Mouse (Mus musculus) small intestine, adult 2 months (tissue): Measurements from ENCODE around the gene Angptl2.

Source experiments
- CTCF ChIP-seq: fragments of 200-500 bp; IDR thresholded peaks from 2 replicates; pipeline ENCODE4 v1.5.1; 2012; ENCODE audit warnings: low read depth, mild to moderate bottlenecking, control low read depth, inconsistent platforms, low read length, moderate library complexity, mixed read lengths; ENCODE audit not compliant: insufficient replicate concordance, insufficient read length; ENCODE audit errors: extremely low read depth
- POLR2A ChIP-seq: fragments of 200-500 bp; IDR thresholded peaks from 2 replicates; pipeline ENCODE4 v1.6.1; 2012; ENCODE audit warnings: low read depth, mild to moderate bottlenecking, control low read depth, inconsistent platforms, low read length, moderate library complexity

DNA sequence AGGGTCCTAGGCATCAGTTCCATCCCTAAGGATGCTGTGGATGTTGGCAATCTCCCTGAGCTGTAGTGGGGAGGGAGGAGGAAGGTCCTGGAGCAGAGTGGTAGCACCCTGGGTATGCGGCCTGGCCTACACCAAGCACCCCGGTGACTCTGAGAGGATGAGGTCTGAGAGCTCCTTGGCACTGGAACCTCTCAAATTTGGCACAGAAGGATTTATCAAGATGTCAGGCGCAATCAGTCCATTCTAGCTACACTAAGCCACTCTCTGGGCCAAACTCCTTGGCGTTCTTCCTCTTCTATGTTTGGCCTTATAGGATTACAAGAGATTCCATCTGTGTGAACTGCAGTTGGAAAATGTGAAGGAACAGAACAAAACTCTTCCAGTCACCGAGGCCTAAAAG is 73.0 kb downstream of the Angptl2 start:
- TF ChIP-seq POLR2A (no peak), CTCF (no peak)
